Mouse (Mus musculus) c-Kit-positive CD71-positive TER-119-negative erythroid progenitor cells, embryonic 14.5 days (primary cell): ENCODE data around the gene Cnp.

ENCODE experiments used
- DNase-seq: peaks from one replicate; pipeline ENCODE4 v3.0.0-alpha.2; 2013; ENCODE audit warnings: low read depth

Gene Cnp

DNA sequence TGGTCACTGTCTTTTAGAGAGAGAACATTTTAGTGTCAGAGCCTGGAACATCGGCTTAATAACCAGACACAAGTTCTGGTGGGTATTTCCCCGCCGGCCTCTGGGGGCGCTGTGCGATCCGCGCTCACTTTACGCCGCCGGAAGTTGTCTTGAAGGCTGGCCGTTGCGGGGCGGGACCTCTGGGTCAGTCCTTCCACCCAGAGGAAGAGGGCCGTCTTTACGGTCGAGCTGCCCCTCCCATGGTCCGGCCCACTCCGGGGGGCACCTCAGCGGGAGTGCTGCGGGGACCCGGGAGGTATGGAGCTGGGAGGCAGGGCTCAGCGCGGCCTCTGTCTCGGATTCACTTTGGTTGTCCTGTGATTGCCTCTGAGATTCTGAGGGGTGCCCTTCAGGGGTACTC is 48.0 kb downstream of the Cnp start:
- peak; percentile 87 for DNase-seq

- DNase-seq = peak; percentile 51
These were observed 49.2 kb downstream of the Cnp start for GRCm38 (mm10) chr11:100623867-100624266.

DNA sequence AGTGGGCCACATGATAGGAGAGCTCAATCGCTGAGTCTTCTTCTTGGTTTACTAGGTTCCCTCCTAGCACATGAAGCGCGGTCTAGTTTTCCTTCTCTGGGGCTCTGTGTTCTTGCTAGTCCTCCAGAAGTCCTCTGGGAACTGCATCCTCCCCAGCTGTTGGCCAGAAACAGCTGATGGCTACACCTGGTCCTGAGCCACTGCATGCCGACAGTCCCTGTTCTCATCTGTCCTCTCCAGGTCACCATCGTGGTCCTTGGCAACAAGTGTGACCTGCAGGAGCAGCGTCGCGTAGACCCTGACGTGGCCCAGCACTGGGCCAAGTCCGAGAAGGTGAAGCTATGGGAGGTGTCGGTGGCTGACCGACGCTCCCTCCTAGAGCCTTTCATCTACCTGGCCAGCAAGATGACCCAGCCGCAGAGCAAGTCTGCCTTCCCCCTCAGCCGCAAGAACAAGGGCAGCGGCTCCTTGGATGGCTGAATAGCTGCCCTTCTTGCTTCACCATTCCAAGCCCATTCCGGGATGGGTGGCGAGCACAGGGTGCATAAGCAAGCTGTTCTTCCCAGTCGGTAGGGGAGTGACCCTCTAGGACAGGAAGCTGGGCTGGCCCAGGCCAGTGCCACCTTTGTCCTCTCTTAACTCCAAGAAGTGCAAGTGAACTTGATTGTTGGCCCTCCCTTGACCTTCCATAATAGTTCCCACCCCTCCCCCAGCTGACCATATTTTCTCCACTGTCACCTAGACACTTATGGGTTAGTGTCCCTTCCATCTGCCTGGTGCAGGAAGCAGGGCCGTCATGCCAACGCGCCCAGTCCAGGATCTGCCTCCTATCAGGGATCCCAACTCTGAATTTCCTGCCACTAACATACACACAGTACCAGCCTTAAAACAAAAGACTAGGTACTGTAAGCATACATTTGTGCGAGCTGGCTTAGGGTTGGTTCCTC is 51.3 kb downstream of the Cnp start:
- DNase-seq = no peak

GRCm38 (mm10) chr11:100626701-100627195 is 52.0 kb downstream of the Cnp start:
- DNase-seq = peak; percentile 49

DNA sequence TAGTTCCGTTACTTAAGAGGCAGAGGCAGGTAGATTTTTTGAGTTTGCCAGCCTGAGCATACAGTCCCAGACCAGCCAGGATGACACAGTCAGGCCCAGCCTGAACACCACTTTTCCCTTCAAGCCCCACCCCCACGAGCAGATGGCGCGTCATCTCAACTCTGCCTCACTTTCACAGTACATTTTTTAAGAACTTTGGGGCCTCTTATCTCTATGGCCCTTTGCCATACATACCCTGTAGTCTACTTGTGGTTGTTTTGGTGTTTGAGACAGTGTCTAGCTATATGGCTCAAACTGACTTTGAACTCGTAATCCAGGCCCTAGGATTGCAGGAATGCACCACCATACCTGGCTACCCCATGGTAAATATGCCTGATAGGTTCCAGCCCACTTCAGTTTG is 53.4 kb downstream of the Cnp start:
- DNase-seq = no peak

GRCm38 (mm10) chr11:100628862-100629352 is 54.2 kb downstream of the Cnp start:
- no peak for DNase-seq

DNA sequence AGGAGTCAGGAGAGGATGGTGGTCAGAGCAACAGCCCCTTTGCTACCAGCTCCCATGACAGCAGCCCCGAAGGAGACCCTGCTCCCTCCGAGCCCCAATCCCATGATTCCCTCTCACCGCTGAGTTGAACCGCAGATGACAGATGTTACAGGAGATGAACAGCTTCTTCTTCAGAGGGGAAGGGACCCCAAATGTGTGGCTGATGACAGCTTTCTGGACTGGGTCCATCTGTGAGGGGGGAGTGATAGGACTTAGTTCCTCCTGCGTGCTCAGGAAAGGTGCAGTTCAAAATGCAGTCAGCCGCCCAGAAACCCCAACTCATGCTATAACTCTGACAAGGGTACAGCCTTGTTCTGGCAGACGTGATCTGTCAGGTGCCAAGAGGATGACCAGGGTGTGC is 59.8 kb downstream of the Cnp start:
- no peak for DNase-seq

DNA sequence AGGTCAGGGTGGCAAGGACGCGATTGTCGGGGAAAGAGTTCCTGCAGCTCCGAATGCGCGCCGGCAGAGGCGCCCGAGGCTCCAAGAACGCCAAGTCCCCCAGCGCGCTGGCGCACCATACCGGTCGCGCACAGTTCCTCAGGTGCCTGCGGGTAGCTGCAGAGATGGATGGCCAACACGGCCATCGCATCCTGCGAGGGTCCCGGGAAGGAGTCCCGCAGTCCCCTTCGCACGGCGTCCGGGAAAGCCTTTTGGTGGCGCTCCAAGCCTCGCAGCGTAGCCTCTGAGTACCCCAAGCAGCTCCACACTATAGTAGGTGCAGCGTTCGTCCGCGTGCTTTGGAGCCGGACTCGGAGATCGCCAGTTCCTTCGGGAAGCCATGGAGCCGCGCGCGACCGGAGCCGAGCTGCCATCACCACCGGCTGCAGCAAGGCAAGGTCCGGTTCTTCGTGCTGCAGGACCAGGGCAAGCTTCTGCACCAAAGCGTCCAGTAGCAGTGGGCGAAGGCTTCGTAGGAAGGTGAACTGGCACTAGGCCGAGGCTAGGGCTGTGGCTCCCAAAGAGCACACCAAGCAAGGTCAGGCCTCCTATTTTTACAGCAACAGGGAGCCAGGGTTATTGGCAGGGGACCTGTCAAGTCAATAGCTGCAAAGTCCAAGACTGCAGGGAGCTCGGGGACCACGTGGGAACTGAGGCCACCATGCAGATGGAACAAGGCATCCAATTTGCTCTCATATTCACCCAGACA is 65.6 kb downstream of the Cnp start:
- no peak for DNase-seq
